In genomic region chr9:69023314-69023713, GRCm38 (mm10) we compare ENCODE assay signal across 14 mouse cellular contexts.
"Had no signal": no experiment of that assay in that cellular context is flagged by ENCODE, and none has a peak within 500 bp of the region (broad histone marks: within the 10 kb centered on the region; RNA-seq: fewer than 3 reads in every experiment).

No protein-coding gene starts in this region.

- H3K4me2 ChIP-seq: kidney, embryonic 15.5 days; liver, embryonic 11.5 days; liver, embryonic 15.5 days; midbrain, embryonic 13.5 days; neural tube, embryonic 13.5 days had no signal

- H3K27ac ChIP-seq: kidney, embryonic 15.5 days; left cerebral cortex, adult 2 months; limb, embryonic 10.5 days; liver, embryonic 15.5 days; midbrain, embryonic 13.5 days; neural tube, embryonic 13.5 days had no signal

- H3K9ac ChIP-seq: kidney, embryonic 15.5 days; liver, embryonic 15.5 days; midbrain, embryonic 13.5 days; neural tube, embryonic 13.5 days had no signal

- H3K9me3 ChIP-seq: kidney, embryonic 15.5 days; limb, embryonic 10.5 days; liver, embryonic 15.5 days; neural tube, embryonic 13.5 days had no signal

- H3K27me3 ChIP-seq: kidney, embryonic 15.5 days; liver, embryonic 15.5 days; midbrain, embryonic 13.5 days; neural tube, embryonic 13.5 days had no signal

- H3K36me3 ChIP-seq: kidney, embryonic 15.5 days; limb, embryonic 10.5 days; liver, embryonic 15.5 days; midbrain, embryonic 13.5 days; neural tube, embryonic 13.5 days had no signal

- DNase-seq: kidney, adult 2 months; kidney, postnatal 25 days; lung, adult 2 months; lung, postnatal 36 days; retina, postnatal 1 day had no signal

- ATAC-seq: intestine, embryonic 16.5 days; lung, postnatal 0 days; midbrain, embryonic 13.5 days had no signal

- H3K4me3 ChIP-seq: kidney, embryonic 15.5 days; left cerebral cortex, adult 2 months; limb, embryonic 10.5 days; liver, embryonic 15.5 days; midbrain, embryonic 13.5 days; neural tube, embryonic 13.5 days had no signal

- H3K4me1 ChIP-seq: kidney, embryonic 15.5 days; liver, embryonic 15.5 days; neural tube, embryonic 13.5 days had no signal
